Mouse (Mus musculus) gastrocnemius, adult 8-10 months (tissue): ENCODE measurements at regions not wholly inside any gene's neighbourhood (a gene's known extent, or its start where the extent isn't known, plus 50 kb on each side); places are given as distances from the start of the nearest gene placed in this dataset.

Source experiments
- DNase-seq, 2 experiments: peaks; one replicate each; pipeline ENCODE4 v3.0.0; 2022; ENCODE audit warnings: low spot score in 2 of 2

DNA sequence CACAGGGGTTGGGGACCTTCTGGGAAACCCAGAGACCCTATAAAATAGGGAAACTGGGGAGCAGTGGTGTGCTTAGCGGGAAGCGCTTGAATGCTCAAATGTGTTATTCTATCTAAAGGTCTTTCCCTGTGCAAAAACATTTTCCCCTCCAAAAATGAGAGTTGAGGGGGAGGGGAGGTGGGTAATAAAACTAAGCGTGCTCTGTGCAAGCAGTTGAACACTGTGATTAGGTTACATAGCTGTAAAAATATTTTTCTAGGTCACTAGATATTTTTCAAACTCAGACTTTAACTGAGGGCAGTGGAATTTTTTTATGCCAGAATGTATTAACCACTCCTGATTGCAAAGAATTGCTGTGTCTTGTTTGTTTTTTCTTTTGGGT, 77.0 kb upstream of the Tbl1x start:
- no peak for DNase-seq

DNA sequence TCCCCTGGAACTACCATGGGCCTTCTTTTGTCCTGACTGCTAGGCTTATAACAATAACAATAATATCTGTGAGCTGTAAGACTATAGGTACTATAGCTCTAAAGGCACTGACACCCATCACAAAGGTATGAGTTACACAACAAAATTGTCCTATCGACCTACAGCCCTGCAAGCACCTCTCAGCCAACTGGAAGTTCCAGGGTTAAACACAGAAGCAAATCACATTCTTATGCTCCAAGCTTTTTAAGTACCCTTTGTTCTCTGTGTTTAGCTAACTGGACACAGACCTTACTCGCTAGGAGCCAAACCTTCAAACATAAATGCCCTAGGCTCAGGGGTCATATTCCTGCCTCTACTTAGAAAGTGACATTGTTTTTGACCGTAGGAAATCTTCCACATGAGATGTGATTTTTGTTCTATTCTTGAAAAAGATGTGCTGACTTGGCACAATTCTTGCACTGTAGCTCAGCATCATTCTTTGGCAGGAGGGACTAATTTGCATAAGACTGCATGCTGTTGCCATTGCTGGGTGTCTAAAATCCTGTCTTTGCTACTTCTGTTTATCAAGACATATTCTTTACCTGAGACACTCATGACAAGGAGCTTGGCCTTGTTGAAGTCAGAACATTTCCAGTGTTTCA, 66.8 kb upstream of the Tbl1x start:
- DNase-seq = no peak

DNA sequence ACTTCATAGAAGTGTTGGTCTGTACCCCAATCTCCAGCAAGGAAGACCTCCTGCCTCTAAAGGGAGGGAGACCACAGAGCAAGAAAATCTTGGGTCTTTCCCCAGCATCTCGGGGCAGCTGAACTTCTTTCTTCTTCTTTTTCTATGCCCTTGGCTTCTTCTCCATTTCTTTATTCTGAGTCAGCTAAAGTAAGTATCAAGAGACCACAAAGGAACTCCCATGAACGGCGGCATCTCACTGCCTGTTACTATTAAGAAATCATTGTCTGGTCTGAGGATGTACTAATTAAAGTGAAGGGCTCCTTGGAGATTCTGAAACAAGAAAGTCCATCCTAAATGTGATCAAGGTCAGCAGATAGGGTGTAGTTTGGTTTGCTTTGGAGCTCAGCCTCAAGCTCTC, 64.1 kb upstream of the Tbl1x start:
- no peak for DNase-seq

DNA sequence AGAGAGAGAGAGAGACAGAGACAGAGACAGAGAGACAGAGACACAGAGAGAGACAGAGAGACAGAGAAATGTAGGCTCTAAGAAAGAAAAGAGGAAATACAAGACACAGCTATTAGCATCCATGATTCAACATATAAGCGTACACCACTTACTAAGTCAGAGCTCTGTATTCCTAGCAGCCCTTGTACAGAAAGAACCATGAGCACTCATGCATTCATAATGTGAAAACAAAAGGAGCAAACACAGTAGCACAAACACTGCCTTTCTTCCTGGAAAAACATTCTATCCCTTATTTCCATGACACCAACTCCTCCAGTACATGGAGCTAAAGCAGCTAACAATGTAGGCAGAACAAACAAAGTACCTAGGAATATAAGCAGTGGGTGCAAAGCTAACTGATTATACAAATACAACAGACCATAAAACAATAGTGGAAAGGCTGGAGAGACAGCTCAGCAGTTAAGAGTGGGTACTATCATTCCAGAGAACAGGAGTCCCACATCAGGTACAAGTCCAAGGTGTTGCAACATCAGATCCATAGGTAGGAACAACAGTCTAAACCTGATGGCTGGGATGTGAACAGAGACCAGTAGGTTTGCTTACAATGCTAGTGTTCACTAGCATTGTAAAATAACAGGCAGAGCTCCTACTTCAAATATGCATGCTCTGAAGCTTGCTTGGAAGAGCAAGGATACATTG, 58.7 kb upstream of the Tbl1x start:
- no peak for DNase-seq
